Mouse (Mus musculus) heart, postnatal 0 days (tissue): ENCODE measurements around the gene Capg.

Experiments used
- CTCF ChIP-seq: IDR thresholded peaks from 2 replicates; pipeline ENCODE4 v1.5.1; 2016; ENCODE audit warnings: antibody characterized with exemption, control low read depth, low read depth
- EP300 ChIP-seq: IDR thresholded peaks from 2 replicates; pipeline ENCODE4 v1.6.1; 2016; ENCODE audit warnings: antibody characterized with exemption, low read depth

DNA sequence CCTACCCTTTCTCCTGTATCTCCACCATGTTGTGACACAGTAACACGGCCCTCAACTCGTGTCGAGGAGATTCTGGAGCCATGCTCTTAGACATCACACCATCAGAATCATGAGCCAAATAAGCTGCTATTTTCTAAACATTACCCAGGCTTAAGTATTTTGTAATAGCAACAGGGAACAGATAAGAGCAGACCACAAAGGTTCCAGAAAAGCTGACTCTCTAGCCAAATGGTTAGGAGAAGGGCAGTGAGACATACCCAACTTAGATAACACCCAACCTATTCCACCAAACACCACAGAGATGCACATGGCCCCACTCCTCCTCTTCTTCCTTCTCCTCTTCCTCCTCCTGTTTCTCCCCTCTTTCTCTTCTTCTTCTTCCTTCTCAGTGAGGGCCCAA is 31.9 kb downstream of the Capg start:
- TF ChIP-seq CTCF (no peak), EP300 (no peak)
